In genomic region chr1:160212703-160213669, GRCm38 (mm10) we compare ENCODE assay signal across 8 mouse cellular contexts. TPM values are rescaled to one million over a fixed set of nuclear protein-coding genes. Genes with fewer than 3 reads are reported as not detected.
A peak's percentile ranks its signal among the peaks of the same experiment; 100 is the strongest.
DNase-seq lines count a peak whose midpoint lies in the region; ATAC-seq lines count a peak whose summit lies in the region.

Gene Cacybp (minus strand): TSS chr1:160212875.

- peak within 1 kb of the TSS; percentile 99 for H3K27ac ChIP-seq in hindbrain, embryonic 12.5 days

- H3K9me3 ChIP-seq in hindbrain, embryonic 12.5 days (replicated peaks), result no peaks in the 10 kb centered on the region

- H3K4me1 ChIP-seq in hindbrain, embryonic 12.5 days, result peaks cover 16% of the 10 kb centered on the region

- H3K9ac ChIP-seq in hindbrain, embryonic 12.5 days, result peak within 1 kb of the TSS; percentile 94

- DNase-seq in NIH3T3 (ENCODE audit: low read depth), result peak; percentile 100
- DNase-seq in cerebellum, postnatal 10 days, result peak; percentile 100
- peak; percentile 99 to 100 for DNase-seq in frontal cortex, postnatal 10 days (ENCODE audit: low spot score in 2 of 2)
- DNase-seq in layer of hippocampus, postnatal 14 days (ENCODE audit: low spot score in 2 of 2), result peak; percentile 99
- peak; percentile 100 for DNase-seq in lung, postnatal 14 days
- peak; percentile 98 for DNase-seq in retina, adult 2 months (ENCODE audit: low read depth, low spot score)
- DNase-seq in thymus, postnatal 36 days, result peak; percentile 100

- ATAC-seq in hindbrain, embryonic 12.5 days (ENCODE audit: low FRiP score), result peak; percentile 98

- under 1% methylated on average over 71 of the region's 76 CpGs for WGBS in hindbrain, embryonic 12.5 days

- H3K27me3 ChIP-seq in hindbrain, embryonic 12.5 days, result no peaks in the 10 kb centered on the region

- 0 out of 2 replicates have a peak, but pooled peaks cover under 1% of the 10 kb centered on the region for H3K36me3 ChIP-seq in hindbrain, embryonic 12.5 days

- H3K4me3 ChIP-seq in hindbrain, embryonic 12.5 days, result peak within 1 kb of the TSS; percentile 90

- H3K4me2 ChIP-seq in hindbrain, embryonic 12.5 days (replicated peaks), result peak within 1 kb of the TSS; percentile 75

RNA-seq across cellular contexts. Expression of gene Cacybp, which starts in this region (rescaled TPM):
- 241 TPM in 2 replicates for polyA plus RNA-seq in hindbrain, embryonic 12.5 days (2016; fragmentation: Nextera tagmentation; extraction: Ambion mirVana)
- 10 to 100 TPM; 69.2 to 84.9 TPM for total RNA-seq in layer of hippocampus, postnatal 14 days (2021)

Comparison
In these comparisons a context has a peak if more than half of its experiments do, and no peak if none do; other contexts are left out.
1. Peak in every context shown above with its lines: DNase-seq, ATAC-seq, H3K4me3 ChIP-seq and H3K27ac ChIP-seq.